Mouse (Mus musculus): ENCODE data around the gene Nt5dc3. TPM values are rescaled to one million over a fixed set of nuclear protein-coding genes. Genes with fewer than 3 reads are reported as not detected.

The Nt5dc3 gene
- polyA plus RNA-seq, 1 experiment from 2014 or later: 2.1 TPM

DNA sequence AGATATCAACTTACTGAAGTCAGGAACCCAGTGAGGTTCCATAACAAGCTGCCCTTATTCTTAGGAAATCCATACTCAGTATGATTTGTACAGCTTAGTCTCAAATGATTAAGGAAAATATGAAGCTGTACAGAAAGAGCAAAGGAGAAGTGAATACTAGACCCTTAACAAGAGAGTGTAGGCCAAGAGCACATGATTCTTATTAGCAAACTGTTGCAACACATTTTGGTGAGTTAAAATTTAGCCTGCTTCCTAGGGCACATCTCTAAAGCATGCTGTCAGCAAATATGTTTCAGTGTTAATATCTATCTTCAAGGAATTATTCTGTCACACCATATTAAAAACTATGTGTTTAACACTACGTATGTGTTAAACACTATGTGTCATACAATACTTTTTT is 107.6 kb downstream of the Nt5dc3 start:
- H3K9me3 ChIP-seq: no peaks in the 10 kb centered on the region
- H3K9ac ChIP-seq: no peak overlapping the region
- H3K4me1 ChIP-seq: no peaks in the 10 kb centered on the region
- H3K27me3 ChIP-seq (replicated peaks): no peaks in the 10 kb centered on the region
- no peak overlapping the region for H3K27ac ChIP-seq (replicated peaks)
- WGBS: 95% methylated on average over 1 of the region's 1 CpGs
- H3K36me3 ChIP-seq: no peaks in the 10 kb centered on the region
- ATAC-seq (ENCODE audit: extremely low read depth, insufficient number of reproducible peaks, low FRiP score, low TSS enrichment): no peak
- no peak overlapping the region for H3K4me2 ChIP-seq
- no peak overlapping the region for H3K4me3 ChIP-seq

Other genes starting within 250 kb of the Nt5dc3 start
- gene Hsp90b1, start 73.5 kb upstream of the Nt5dc3 start, polyA plus RNA-seq (2015; fragmentation: Nextera tagmentation; extraction: Ambion mirVana): 435 and 494 TPM in 2 replicates
- gene Ttc41, start 73.2 kb upstream of the Nt5dc3 start, polyA plus RNA-seq (2015; fragmentation: Nextera tagmentation; extraction: Ambion mirVana): 1.8 and 2.1 TPM in 2 replicates
- not detected in 2 replicates for gene Gm49358, start 15.0 kb upstream of the Nt5dc3 start, polyA plus RNA-seq (2015; fragmentation: Nextera tagmentation; extraction: Ambion mirVana)
- gene Stab2, start 229.0 kb downstream of the Nt5dc3 start, polyA plus RNA-seq (2015; fragmentation: Nextera tagmentation; extraction: Ambion mirVana): 0.53 and 1.1 TPM in 2 replicates